Mouse (Mus musculus) forebrain, embryonic 16.5 days (tissue): Measurements from ENCODE around the gene Arrdc4. TPM values are rescaled to one million over a fixed set of nuclear protein-coding genes. Genes with fewer than 3 reads are reported as not detected.

Experiments used
- ATAC-seq: fragments of 200-750 bp; cut with Nextera tagmentation; 2 replicates; pipeline ENCODE4 v1.8.0; 2017; ENCODE audit warnings: mild to moderate bottlenecking, moderate library complexity
- H3K27ac ChIP-seq: fragments of 300-500 bp; sonication (generic); 2 replicates; pipeline ENCODE4 v1.5.1; 2014; ENCODE audit warnings: low read length, control low read depth
- H3K27me3 ChIP-seq: fragments of 300-500 bp; sonication (generic); replicated peaks from 2 replicates; pipeline ENCODE4 v1.6.1; 2014; ENCODE audit warnings: low read length; ENCODE audit not compliant: control insufficient read depth, insufficient read depth
- H3K36me3 ChIP-seq: fragments of 300-500 bp; sonication (generic); 2 replicates; pipeline ENCODE4 v1.6.1; 2014; ENCODE audit not compliant: control insufficient read depth, insufficient read depth
- H3K4me1 ChIP-seq: fragments of 300-500 bp; sonication (generic); replicated peaks from 2 replicates; pipeline ENCODE4 v1.6.1; 2014; ENCODE audit warnings: low read length; ENCODE audit not compliant: control insufficient read depth, insufficient read depth
- H3K4me2 ChIP-seq: fragments of 300-500 bp; sonication (generic); 2 replicates; pipeline ENCODE4 v1.6.1; 2014; ENCODE audit warnings: mild to moderate bottlenecking, low read length, control low read depth
- H3K4me3 ChIP-seq: fragments of 300-500 bp; sonication (generic); replicated peaks from 2 replicates; pipeline ENCODE4 v1.5.1; 2014; ENCODE audit warnings: mild to moderate bottlenecking, low read length, control low read depth
- H3K9ac ChIP-seq: fragments of 300-500 bp; sonication (generic); replicated peaks from 2 replicates; pipeline ENCODE4 v1.6.1; 2014; ENCODE audit warnings: low read depth, low read length, control low read depth
- H3K9me3 ChIP-seq: fragments of 300-500 bp; sonication (generic); 2 replicates; pipeline ENCODE4 v1.6.1; 2016; ENCODE audit warnings: low read length; ENCODE audit not compliant: control insufficient read depth
- WGBS: fragments of 180-500 bp; shearing (Covaris S2); extraction: QIAGEN DNeasy Blood & Tissue Kit; methylation state at CpG from one replicate; pipeline ENCODE4 v1.1.7; 2014; 5-methylcytosine and 5-hydroxymethylcytosine counted together
- polyA plus RNA-seq: library from polyadenylated mRNA; unstranded; fragments of >200 nt; fragmentation: Nextera tagmentation; extraction: Ambion mirVana; gene quantifications from 2 replicates; pipeline ENCODE4 v1.2.1, GENCODE M21; 2015

Gene Arrdc4
- polyA plus RNA-seq, 1 experiment from 2014 or later: 32.3 TPM

DNA sequence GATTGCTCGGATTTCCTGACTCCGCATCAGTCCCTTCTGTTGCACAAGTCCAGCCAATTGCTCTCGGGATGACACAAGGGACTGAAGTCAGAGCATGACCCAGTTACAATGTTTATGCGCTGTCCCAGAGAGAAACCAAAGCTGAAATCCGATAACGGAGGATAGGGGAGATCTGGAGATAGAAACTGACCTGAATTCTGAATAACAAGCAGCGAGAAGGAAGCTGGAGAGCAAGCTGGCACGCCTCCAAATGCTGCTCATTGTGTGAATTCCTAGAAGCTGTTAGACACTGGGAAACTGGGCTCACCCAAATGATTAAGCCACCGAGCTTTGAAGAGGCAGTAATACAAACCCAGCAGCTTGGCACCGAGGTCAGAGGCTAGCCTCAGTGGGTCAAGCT lies 31.5 kb downstream of the Arrdc4 start:
- peak; percentile 67; the same call in 1 of the 2 replicates for ATAC-seq
- H3K4me3 ChIP-seq: no peak overlapping the region
- H3K36me3 ChIP-seq: no peaks in the 10 kb centered on the region
- H3K9me3 ChIP-seq: no peaks in the 10 kb centered on the region
- H3K4me2 ChIP-seq: peak overlapping the region; percentile 18; the same call in 1 of the 2 replicates
- no peaks in the 10 kb centered on the region for H3K27me3 ChIP-seq
- 0 out of 2 replicates have a peak overlapping the region, but pooled peaks have one; percentile 9 for H3K27ac ChIP-seq
- 17% methylated on average over 10 of the region's 10 CpGs for WGBS
- no peak overlapping the region for H3K9ac ChIP-seq
- H3K4me1 ChIP-seq: peaks cover 11% of the 10 kb centered on the region

DNA sequence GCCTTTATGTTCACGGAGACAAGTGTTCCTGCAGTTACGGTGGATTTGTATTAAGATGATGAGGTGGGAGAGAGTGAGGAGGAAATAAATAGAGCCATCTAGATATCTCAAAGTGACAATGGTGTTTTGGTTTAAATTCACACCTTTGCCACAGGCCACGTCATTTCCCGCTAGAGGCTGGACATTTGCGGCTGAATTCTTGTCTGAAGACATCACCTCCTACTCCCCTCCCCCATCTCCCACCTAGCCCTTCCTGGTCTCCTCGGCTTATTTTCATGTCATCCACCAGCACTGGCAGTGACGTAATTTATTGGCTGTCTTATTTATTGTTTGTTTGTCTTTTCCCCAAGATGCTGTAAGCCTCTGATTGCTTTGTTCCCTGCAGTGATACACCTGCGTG lies 32.1 kb downstream of the Arrdc4 start:
- Histone ChIP-seq H3K4me2 (no peak overlapping the region), H3K9ac (no peak overlapping the region), H3K9me3 (no peaks in the 10 kb centered on the region), H3K4me1 (peaks cover 11% of the 10 kb centered on the region), H3K27ac (no peak overlapping the region), H3K27me3 (no peaks in the 10 kb centered on the region), H3K4me3 (no peak overlapping the region), H3K36me3 (no peaks in the 10 kb centered on the region)
- 74% methylated on average over 8 of the region's 8 CpGs for WGBS
- no peak for ATAC-seq

DNA sequence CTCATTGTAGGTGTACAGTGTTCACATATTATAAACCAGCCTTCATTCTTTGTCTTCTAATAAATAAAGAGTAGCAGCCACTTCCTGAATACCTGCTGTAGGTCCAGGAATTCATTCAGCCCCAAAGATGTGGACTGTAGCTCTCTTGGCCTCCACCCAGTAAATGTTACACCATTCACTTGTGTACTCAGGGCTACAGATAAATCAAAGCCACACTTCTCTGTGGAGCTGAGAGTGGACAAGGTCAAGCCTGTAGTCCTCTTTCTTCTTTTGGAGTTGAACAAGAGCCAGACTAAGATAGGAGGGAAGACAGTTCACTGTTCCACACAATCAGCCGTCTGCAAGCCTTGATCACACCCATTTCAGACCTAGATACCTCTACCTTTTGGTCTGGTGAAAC lies 36.1 kb downstream of the Arrdc4 start:
- 94% methylated on average over 1 of the region's 1 CpGs for WGBS
- H3K27ac ChIP-seq: no peak overlapping the region
- H3K27me3 ChIP-seq: no peaks in the 10 kb centered on the region

DNA sequence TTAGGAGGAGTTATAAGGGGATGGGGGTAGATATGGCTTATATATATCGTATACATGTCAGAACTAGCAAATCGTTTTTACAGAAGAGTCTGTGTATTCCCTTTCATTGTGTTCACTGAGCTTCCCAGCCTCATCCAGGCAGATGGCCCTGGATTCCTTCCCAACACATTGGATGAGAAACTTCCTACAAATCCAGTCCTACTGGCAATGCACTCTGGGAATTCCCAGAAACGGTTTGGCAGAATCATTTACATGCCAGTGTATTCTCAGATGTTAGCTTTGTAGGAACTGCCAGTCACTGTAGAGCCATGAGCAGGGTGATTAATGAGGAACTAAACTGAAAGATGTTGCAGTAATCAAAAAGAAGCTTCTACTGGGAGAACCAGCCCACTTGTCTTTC lies 36.6 kb downstream of the Arrdc4 start:
- H3K4me2 ChIP-seq: no peak overlapping the region
- H3K36me3 ChIP-seq: no peaks in the 10 kb centered on the region
- peaks cover 6% of the 10 kb centered on the region for H3K4me1 ChIP-seq
- WGBS: 55% methylated on average over 3 of the region's 3 CpGs
- H3K9me3 ChIP-seq: no peaks in the 10 kb centered on the region
- H3K9ac ChIP-seq: no peak overlapping the region
- H3K4me3 ChIP-seq: no peak overlapping the region
- no peak overlapping the region for H3K27ac ChIP-seq
- H3K27me3 ChIP-seq: no peaks in the 10 kb centered on the region
- ATAC-seq: peak; percentile 83

More for the DNA sequence above, 36.1 kb downstream of the Arrdc4 start:
- Histone ChIP-seq H3K4me3 (no peak overlapping the region), H3K4me2 (no peak overlapping the region), H3K9me3 (no peaks in the 10 kb centered on the region), H3K4me1 (peaks cover 11% of the 10 kb centered on the region), H3K9ac (no peak overlapping the region), H3K36me3 (no peaks in the 10 kb centered on the region)
- no peak for ATAC-seq

DNA sequence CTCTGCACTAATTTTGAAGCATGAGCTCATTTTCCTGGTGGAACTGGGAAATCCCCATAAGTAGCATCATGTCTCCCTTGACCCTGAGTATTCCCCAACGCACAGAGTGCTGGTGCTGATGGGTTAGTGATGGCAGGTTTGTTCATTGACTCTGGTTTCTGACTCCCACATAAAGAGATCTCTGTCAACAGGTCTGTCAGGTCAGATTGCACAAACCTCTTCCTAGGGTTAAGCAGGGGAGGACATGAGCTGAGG lies 39.8 kb downstream of the Arrdc4 start:
- no peak for ATAC-seq
- no peak overlapping the region for H3K4me3 ChIP-seq
- H3K4me1 ChIP-seq: no peaks in the 10 kb centered on the region
- no peaks in the 10 kb centered on the region for H3K27me3 ChIP-seq
- WGBS: 96% methylated on average over 1 of the region's 1 CpGs
- H3K9ac ChIP-seq: no peak overlapping the region
- no peaks in the 10 kb centered on the region for H3K36me3 ChIP-seq
- no peak overlapping the region for H3K27ac ChIP-seq
- H3K4me2 ChIP-seq: no peak overlapping the region
- no peaks in the 10 kb centered on the region for H3K9me3 ChIP-seq

DNA sequence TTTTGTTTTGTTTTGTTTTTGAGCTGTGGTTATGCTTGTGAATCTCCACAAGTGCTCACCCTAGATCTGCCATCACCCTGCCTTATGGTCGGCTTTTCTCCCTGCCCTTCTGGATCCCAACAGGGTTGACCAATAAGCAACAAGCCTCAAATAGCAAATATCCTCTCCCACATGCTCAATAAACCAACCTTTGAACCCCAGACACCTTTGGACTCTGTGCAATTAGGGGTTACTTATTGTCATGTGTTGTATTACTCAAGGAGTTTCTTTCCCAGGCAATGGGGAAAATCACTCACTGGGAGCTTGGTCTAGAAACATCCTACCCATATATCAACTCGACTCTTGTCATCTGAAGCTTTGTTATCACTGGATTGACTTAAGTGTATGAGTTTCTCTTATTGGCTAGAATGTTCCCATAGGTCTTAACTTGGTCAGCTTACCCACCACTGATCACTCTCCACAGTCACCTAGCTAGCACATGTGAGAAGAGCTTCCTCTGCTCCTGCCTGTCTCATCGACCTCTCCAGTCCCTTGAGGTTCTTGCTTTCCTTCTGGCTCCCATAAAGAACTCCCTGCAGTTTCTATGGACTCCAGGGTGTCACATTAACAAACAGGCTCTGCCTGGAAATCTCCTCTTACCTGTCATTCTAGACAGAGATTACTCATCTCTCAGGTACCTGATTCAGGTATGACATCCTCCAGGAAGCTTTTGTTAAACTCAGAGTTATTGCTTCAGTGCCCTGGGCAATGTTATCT lies 40.3 kb downstream of the Arrdc4 start:
- Histone ChIP-seq H3K9ac (no peak overlapping the region), H3K4me3 (no peak overlapping the region), H3K27ac (no peak overlapping the region), H3K4me2 (no peak overlapping the region), H3K27me3 (no peaks in the 10 kb centered on the region), H3K36me3 (no peaks in the 10 kb centered on the region), H3K9me3 (no peaks in the 10 kb centered on the region), H3K4me1 (no peaks in the 10 kb centered on the region)
- WGBS: 87% methylated on average over 3 of the region's 3 CpGs
- ATAC-seq: no peak

DNA sequence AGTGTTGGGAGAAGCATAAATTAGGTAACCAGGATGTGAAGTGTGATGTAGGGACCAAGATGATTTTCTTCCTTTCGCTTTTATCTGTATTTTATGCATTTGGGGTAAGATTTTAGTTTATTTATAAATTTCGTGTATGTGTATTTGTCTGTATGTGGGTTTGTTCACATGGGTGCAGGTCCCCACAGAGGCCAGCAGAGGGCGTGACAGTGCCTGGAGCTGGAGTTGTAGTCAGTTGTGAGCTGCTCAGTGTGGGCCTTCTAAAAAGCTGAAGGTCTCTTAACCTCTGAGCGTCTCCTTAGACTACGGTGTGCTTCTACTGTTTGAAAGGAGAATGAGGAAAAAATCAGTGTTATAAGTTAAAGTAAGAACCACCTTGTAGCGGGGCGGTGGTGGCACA lies 43.9 kb downstream of the Arrdc4 start:
- no peaks in the 10 kb centered on the region for H3K27me3 ChIP-seq
- no peak for ATAC-seq
- no peaks in the 10 kb centered on the region for H3K4me1 ChIP-seq
- 95% methylated on average over 7 of the region's 7 CpGs for WGBS
- H3K27ac ChIP-seq: no peak overlapping the region
- no peak overlapping the region for H3K9ac ChIP-seq
- H3K9me3 ChIP-seq: no peaks in the 10 kb centered on the region
- no peak overlapping the region for H3K4me3 ChIP-seq
- no peaks in the 10 kb centered on the region for H3K36me3 ChIP-seq
- H3K4me2 ChIP-seq: no peak overlapping the region

DNA sequence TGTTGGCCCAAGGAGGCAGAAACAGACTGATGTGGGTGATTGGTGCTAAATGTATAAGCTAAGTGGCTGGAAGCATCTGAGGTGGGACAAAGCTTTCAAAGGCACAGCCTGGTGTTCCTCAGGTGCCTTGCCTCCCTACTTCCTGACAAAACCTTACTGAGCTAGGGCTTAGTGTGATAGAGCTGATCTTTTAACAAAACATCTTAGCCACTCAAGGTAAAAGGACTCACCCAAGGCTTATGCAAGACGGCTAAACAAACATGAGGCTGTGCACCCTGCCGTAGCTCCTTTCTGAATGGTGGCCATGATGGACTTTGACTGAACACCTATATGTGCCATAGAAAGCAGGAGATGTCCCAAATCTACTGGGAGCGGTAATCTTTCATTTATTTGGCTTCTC lies 51.7 kb downstream of the Arrdc4 start:
- Histone ChIP-seq H3K27ac (no peak overlapping the region), H3K4me2 (no peak overlapping the region), H3K27me3 (no peaks in the 10 kb centered on the region), H3K4me1 (no peaks in the 10 kb centered on the region), H3K9me3 (no peaks in the 10 kb centered on the region), H3K4me3 (no peak overlapping the region), H3K9ac (no peak overlapping the region), H3K36me3 (no peaks in the 10 kb centered on the region)
- WGBS: 92% methylated on average over 3 of the region's 3 CpGs
- no peak for ATAC-seq

DNA sequence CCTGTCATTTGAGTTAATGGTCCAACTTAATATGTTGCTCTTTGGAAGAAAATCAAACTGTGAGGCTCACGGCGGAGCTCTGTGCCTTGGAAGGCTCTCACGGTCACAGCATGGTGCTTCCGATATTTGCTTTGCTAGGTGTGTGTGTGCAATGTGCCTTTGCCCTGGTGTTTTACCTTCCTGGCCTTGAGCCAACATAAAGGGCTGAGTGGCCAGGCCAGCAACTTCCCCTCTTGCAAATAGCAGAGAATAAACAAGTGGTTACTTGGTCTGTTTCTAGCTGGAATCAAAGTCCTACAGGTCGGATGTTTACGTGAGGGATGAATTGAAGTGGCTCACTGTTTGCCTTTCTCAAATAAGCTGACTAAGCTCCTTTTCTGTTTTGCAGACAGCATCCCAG lies 52.1 kb downstream of the Arrdc4 start:
- no peaks in the 10 kb centered on the region for H3K36me3 ChIP-seq
- no peak for ATAC-seq

DNA sequence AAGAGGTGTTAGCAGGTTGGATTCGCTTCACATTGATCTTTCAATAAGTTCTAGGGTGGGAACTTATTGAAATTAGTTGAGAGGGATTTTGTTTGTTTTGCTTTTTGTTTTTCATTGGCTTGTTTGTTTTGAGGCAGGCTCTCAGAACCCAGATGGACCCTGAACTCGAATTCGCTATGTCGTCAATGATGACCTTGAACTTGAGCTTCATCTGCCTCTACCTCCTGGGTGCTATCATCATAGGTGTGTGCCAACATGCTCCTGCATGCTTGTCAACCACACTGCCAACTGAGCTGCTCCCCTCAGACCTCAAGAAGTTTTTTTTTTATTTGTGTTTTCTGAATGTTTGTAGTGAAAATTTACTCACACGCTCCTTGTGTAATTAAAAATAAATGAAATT lies 52.6 kb downstream of the Arrdc4 start:
- ATAC-seq: no peak
- H3K27me3 ChIP-seq: no peaks in the 10 kb centered on the region

More for the DNA sequence above, 52.1 kb downstream of the Arrdc4 start:
- Histone ChIP-seq H3K9me3 (no peaks in the 10 kb centered on the region), H3K27ac (no peak overlapping the region), H3K4me2 (no peak overlapping the region), H3K27me3 (no peaks in the 10 kb centered on the region), H3K4me1 (no peaks in the 10 kb centered on the region), H3K4me3 (no peak overlapping the region), H3K9ac (no peak overlapping the region)
- WGBS: 70% methylated on average over 6 of the region's 6 CpGs

More for the DNA sequence above, 52.6 kb downstream of the Arrdc4 start:
- H3K27ac ChIP-seq: no peak overlapping the region
- no peak overlapping the region for H3K4me2 ChIP-seq
- no peaks in the 10 kb centered on the region for H3K4me1 ChIP-seq
- H3K9me3 ChIP-seq: no peaks in the 10 kb centered on the region
- H3K4me3 ChIP-seq: no peak overlapping the region
- no peaks in the 10 kb centered on the region for H3K36me3 ChIP-seq
- no peak overlapping the region for H3K9ac ChIP-seq
- 88% methylated on average over 5 of the region's 5 CpGs for WGBS
